Mouse (Mus musculus): ENCODE data around the gene Nudt2. TPM values are rescaled to one million over a fixed set of nuclear protein-coding genes. Genes with fewer than 3 reads are reported as not detected.

Nudt2 gene
- polyA plus RNA-seq, 2 experiments: 32.6 to 52.8 TPM

DNA sequence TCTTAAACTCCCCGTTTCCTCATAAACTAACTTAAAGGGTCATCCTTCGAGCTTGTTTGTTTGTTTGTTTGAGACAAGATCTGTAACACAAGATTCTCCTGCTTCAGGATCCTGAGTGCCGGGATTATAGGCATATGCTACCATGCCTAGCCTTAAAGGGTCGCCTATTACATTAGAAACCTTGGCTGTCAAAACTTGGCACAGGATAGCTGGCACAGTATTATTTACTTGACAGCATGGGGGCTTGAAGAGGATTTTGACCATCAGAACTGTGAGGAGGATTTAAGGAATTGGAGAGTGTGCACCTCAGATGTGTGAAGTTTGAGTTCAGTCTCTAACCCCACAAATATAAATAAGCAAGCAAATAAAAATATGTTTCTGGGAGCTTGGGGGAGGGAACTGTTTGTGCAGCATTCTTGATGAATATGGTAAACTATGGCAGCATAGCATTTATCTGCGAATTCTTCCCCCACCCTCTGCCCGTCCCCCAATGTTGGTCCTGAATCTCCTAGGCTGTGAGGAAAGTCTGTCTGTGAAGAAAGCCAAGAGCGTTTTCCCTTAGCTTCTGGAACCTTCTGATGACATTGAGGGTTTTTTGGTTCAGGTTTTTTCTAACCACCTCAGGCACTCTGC is 5.2 kb downstream of the Nudt2 start:
- Histone ChIP-seq H3K36me3 (ENCODE audit: control insufficient read depth, insufficient read depth, low read length) (no peaks in the 10 kb centered on the region), H3K4me2 (replicated peaks; ENCODE audit: low read depth, low read length, severe bottlenecking) (no peak overlapping the region), H3K9ac (ENCODE audit: low read depth, low read length, severe bottlenecking) (no peak overlapping the region), H3K9me3 (ENCODE audit: control insufficient read depth, low read length) (no peaks in the 10 kb centered on the region), H3K4me3 (replicated peaks; ENCODE audit: low read length) (no peak overlapping the region), H3K27me3 (ENCODE audit: control insufficient read depth, insufficient read depth, low read length) (no peaks in the 10 kb centered on the region), H3K4me1 (ENCODE audit: control insufficient read depth, insufficient read depth, low read length) (0 out of 2 replicates have a peak, but pooled peaks cover 6% of the 10 kb centered on the region), H3K27ac (replicated peaks; ENCODE audit: low read depth, low read length) (no peak overlapping the region)
- WGBS: 56% methylated on average over 7 of the region's 7 CpGs
- ATAC-seq (ENCODE audit: low FRiP score, low read depth) (no peak), DNase-seq (ENCODE audit: low spot score) (no peak)
- TF ChIP-seq POLR2A (IDR thresholded peaks at IDR 0.05; ENCODE audit: borderline replicate concordance, extremely low read depth, insufficient read depth, insufficient read length): no peak

GRCm38 (mm10) chr4:41470684-41471383 is 5.9 kb downstream of the Nudt2 start:
- Histone ChIP-seq H3K4me1 (ENCODE audit: control insufficient read depth, insufficient read depth, low read length) (0 out of 2 replicates have a peak, but pooled peaks cover 6% of the 10 kb centered on the region), H3K9me3 (ENCODE audit: control insufficient read depth, low read length) (no peaks in the 10 kb centered on the region), H3K27ac (replicated peaks; ENCODE audit: low read depth, low read length) (no peak overlapping the region), H3K9ac (ENCODE audit: low read depth, low read length, severe bottlenecking) (no peak overlapping the region), H3K27me3 (ENCODE audit: control insufficient read depth, insufficient read depth, low read length) (no peaks in the 10 kb centered on the region), H3K36me3 (ENCODE audit: control insufficient read depth, insufficient read depth, low read length) (no peaks in the 10 kb centered on the region), H3K4me3 (replicated peaks; ENCODE audit: low read length) (no peak overlapping the region), H3K4me2 (replicated peaks; ENCODE audit: low read depth, low read length, severe bottlenecking) (no peak overlapping the region)
- 37% methylated on average over 5 of the region's 5 CpGs for WGBS
- DNase-seq (ENCODE audit: low spot score) (peak; percentile 5), ATAC-seq (ENCODE audit: low FRiP score, low read depth) (no peak)
- TF ChIP-seq POLR2A (IDR thresholded peaks at IDR 0.05; ENCODE audit: borderline replicate concordance, extremely low read depth, insufficient read depth, insufficient read length): no peak

DNA sequence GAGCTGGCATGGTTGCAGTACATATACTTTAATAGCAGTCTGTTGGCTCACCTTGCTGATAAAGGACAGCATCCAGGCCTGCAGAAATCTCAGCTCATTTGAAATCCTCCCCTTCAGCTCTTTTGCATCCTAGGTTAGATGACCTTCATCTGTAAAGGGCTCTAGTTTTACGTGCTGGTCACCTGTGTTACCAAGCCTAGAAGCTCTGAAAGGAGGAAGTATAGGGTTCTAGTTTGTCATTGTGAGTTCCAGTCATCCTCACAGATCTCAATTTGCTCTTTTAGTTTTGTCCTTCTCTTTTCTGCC is 6.4 kb downstream of the Nudt2 start:
- WGBS: 73% methylated on average over 1 of the region's 1 CpGs
- Histone ChIP-seq H3K27ac (replicated peaks; ENCODE audit: low read depth, low read length) (no peak overlapping the region), H3K9ac (ENCODE audit: low read depth, low read length, severe bottlenecking) (no peak overlapping the region), H3K9me3 (ENCODE audit: control insufficient read depth, low read length) (no peaks in the 10 kb centered on the region), H3K4me3 (replicated peaks; ENCODE audit: low read length) (no peak overlapping the region), H3K4me1 (ENCODE audit: control insufficient read depth, insufficient read depth, low read length) (0 out of 2 replicates have a peak, but pooled peaks cover 6% of the 10 kb centered on the region), H3K36me3 (ENCODE audit: control insufficient read depth, insufficient read depth, low read length) (no peaks in the 10 kb centered on the region), H3K27me3 (ENCODE audit: control insufficient read depth, insufficient read depth, low read length) (no peaks in the 10 kb centered on the region), H3K4me2 (replicated peaks; ENCODE audit: low read depth, low read length, severe bottlenecking) (no peak overlapping the region)
- TF ChIP-seq POLR2A (IDR thresholded peaks at IDR 0.05; ENCODE audit: borderline replicate concordance, extremely low read depth, insufficient read depth, insufficient read length): no peak
- DNase-seq (ENCODE audit: low spot score): no peak
- ATAC-seq (ENCODE audit: low FRiP score, low read depth): no peak

DNA sequence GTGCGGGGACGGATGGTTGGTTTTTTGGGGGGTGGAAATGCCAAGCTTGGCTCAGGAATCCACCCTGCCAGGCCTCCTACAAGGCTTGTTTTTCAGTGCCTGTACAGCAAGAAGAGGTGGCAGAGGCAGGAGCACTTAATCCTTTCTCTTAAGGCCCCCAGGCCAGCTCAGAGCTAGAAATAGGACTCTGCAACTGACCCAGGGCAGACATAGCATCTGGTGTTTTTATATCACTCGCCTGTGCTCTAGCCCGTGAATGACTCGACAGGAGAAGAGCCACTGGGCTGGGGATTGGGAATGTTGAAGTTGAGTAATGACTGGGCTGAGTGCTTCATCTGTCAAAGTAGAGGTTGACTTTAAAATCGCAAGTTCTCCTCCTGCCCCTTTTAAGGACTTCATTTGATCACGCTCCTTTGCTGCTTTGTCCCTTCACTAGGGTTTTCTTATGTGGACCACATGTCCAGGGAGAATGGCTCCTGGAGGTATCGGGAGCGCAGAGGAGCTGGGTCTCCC is 12.8 kb downstream of the Nudt2 start:
- Histone ChIP-seq H3K36me3 (ENCODE audit: control insufficient read depth, insufficient read depth, low read length) (no peaks in the 10 kb centered on the region), H3K9me3 (ENCODE audit: control insufficient read depth, low read length) (no peaks in the 10 kb centered on the region), H3K27me3 (ENCODE audit: control insufficient read depth, insufficient read depth, low read length) (no peaks in the 10 kb centered on the region), H3K27ac (replicated peaks; ENCODE audit: low read depth, low read length) (no peak overlapping the region), H3K9ac (ENCODE audit: low read depth, low read length, severe bottlenecking) (no peak overlapping the region), H3K4me1 (ENCODE audit: control insufficient read depth, insufficient read depth, low read length) (peaks cover 12% of the 10 kb centered on the region), H3K4me3 (replicated peaks; ENCODE audit: low read length) (no peak overlapping the region), H3K4me2 (replicated peaks; ENCODE audit: low read depth, low read length, severe bottlenecking) (no peak overlapping the region)
- TF ChIP-seq POLR2A (IDR thresholded peaks at IDR 0.05; ENCODE audit: borderline replicate concordance, extremely low read depth, insufficient read depth, insufficient read length): no peak
- WGBS: 75% methylated on average over 9 of the region's 9 CpGs
- no peak for ATAC-seq (ENCODE audit: low FRiP score, low read depth)
- no peak for DNase-seq (ENCODE audit: low spot score)

DNA sequence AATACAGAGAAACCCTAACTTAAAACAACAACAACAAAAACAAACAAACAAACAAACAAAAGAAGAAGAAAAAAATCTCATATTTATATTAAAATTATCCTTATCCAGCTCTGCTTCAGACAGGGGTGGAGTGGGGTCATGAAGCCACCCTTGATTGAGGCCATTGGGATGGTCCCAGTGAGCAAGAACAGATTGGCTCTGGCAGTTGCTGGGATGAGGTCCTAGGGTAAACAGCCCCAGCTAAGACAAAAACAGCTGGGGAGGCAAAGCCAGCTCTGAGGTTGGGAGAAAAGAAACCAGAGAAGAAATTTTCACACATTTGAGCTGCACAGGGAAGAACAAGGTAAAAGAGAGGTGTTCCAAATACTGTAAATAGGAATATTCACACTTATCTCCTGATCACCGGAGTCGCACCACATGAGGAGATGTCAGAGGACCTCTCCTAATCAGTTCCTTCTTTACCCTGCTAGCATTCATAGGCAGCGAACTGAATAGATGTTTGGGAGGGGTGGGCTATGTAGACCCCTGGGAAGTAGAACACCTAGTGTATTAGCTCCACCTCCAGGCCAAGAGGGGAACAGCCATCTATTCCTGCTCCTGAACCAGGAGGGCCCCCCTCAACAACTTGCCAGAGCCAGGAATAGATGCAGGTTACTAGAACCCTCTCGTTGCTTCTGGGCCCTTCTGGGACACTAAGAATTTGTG is 14.0 kb downstream of the Nudt2 start:
- WGBS: 55% methylated on average over 4 of the region's 4 CpGs
- Histone ChIP-seq H3K9ac (ENCODE audit: low read depth, low read length, severe bottlenecking) (no peak overlapping the region), H3K36me3 (ENCODE audit: control insufficient read depth, insufficient read depth, low read length) (no peaks in the 10 kb centered on the region), H3K4me1 (ENCODE audit: control insufficient read depth, insufficient read depth, low read length) (peaks cover 12% of the 10 kb centered on the region), H3K4me3 (replicated peaks; ENCODE audit: low read length) (no peak overlapping the region), H3K27ac (replicated peaks; ENCODE audit: low read depth, low read length) (no peak overlapping the region), H3K4me2 (replicated peaks; ENCODE audit: low read depth, low read length, severe bottlenecking) (no peak overlapping the region), H3K9me3 (ENCODE audit: control insufficient read depth, low read length) (no peaks in the 10 kb centered on the region), H3K27me3 (ENCODE audit: control insufficient read depth, insufficient read depth, low read length) (no peaks in the 10 kb centered on the region)
- TF ChIP-seq POLR2A (IDR thresholded peaks at IDR 0.05; ENCODE audit: borderline replicate concordance, extremely low read depth, insufficient read depth, insufficient read length): no peak
- ATAC-seq (ENCODE audit: low FRiP score, low read depth) (no peak), DNase-seq (ENCODE audit: low spot score) (no peak)

Measured in limb, embryonic 14.5 days (tissue).